Mouse (Mus musculus): ENCODE measurements at regions not wholly inside any gene's neighbourhood (a gene's known extent, or its start where the extent isn't known, plus 50 kb on each side); places are given as distances from the start of the nearest gene placed in this dataset.

DNA sequence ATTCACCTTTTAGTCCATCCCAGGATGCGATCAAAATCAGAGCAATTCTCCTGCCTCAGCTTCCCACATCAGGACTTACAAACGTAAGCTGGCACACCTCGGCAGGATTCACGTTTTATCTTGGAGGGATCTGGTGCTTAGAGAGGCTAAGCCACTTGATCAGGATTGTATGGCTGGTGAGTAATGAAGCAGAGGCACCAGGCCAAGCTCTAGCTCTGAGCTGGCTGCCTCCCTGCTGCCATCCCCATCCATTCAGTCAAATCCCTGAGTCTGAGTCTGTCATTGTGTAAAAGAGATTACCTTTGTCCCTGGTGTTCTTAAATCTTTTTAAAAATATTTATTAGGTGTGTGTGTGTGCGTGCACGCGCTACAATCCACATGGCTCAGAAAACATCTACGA is 252.6 kb upstream of the B3gat1 start:
- H3K36me3 ChIP-seq (ENCODE audit: control insufficient read depth, insufficient read depth, low read length): no peaks in the 10 kb centered on the region
- H3K4me3 ChIP-seq (ENCODE audit: low read depth, low read length): no peak overlapping the region
- H3K27me3 ChIP-seq (ENCODE audit: control insufficient read depth, insufficient read depth, low read depth, low read length): no peaks in the 10 kb centered on the region
- H3K4me1 ChIP-seq (ENCODE audit: control insufficient read depth, insufficient read depth, low read length): no peaks in the 10 kb centered on the region
- WGBS: 75% methylated on average over 8 of the region's 8 CpGs
- H3K9me3 ChIP-seq (replicated peaks; ENCODE audit: control insufficient read depth, low read length, poor library complexity, severe bottlenecking): no peaks in the 10 kb centered on the region
- ATAC-seq: no peak
- H3K27ac ChIP-seq (ENCODE audit: low read length): no peak overlapping the region
- H3K9ac ChIP-seq (ENCODE audit: low read depth, low read length): no peak overlapping the region
- H3K4me2 ChIP-seq (ENCODE audit: low read length): no peak overlapping the region

DNA sequence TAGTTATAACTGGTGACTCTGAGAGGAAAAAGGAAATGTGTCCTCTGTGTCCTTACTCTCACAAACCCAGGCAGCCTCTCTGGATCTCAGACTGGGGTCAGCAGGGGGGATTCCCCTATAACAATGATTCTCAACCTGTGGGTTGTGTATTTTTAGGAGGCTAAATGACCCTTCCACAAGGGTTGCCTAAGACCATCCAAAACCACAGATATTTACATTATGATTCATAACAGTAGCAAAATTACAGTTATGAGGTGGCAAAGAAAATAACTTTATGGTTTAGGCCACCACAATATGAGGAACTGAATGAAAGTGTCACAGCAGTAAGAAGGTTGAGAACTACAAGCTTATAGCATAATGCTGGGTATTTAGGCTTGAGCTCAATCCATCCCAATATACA is 251.6 kb upstream of the B3gat1 start:
- no peak for ATAC-seq
- no peaks in the 10 kb centered on the region for H3K36me3 ChIP-seq (ENCODE audit: control insufficient read depth, insufficient read depth, low read length)

DNA sequence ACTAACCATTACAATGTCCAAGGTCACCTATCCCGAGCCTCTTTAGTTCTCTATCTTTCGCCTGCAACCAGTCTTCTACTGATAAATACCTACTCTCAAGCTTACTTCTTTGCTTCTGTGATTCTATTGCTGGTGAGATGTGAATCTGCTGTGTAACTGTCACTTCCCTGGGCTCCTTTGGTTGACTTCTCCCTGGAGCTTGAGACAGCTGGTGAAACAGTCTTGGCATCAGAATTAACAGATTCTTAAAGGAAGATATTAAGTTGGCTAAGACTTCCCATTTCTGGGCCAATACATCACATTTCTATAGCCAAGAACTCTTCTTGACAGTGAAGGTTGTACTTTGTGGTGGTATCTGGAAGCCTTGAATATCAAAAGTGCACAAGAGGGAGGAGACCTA is 239.8 kb upstream of the B3gat1 start:
- Histone ChIP-seq H3K9me3 (replicated peaks; ENCODE audit: control insufficient read depth, low read length, poor library complexity, severe bottlenecking) (no peaks in the 10 kb centered on the region), H3K9ac (ENCODE audit: low read depth, low read length) (no peak overlapping the region), H3K4me2 (ENCODE audit: low read length) (no peak overlapping the region), H3K4me3 (ENCODE audit: low read depth, low read length) (no peak overlapping the region), H3K27me3 (ENCODE audit: control insufficient read depth, insufficient read depth, low read depth, low read length) (no peaks in the 10 kb centered on the region), H3K36me3 (ENCODE audit: control insufficient read depth, insufficient read depth, low read length) (no peaks in the 10 kb centered on the region), H3K4me1 (ENCODE audit: control insufficient read depth, insufficient read depth, low read length) (no peaks in the 10 kb centered on the region), H3K27ac (ENCODE audit: low read length) (no peak overlapping the region)
- no peak for ATAC-seq
- WGBS: 90% methylated on average over 2 of the region's 2 CpGs

More for the DNA sequence above, 251.6 kb upstream of the B3gat1 start:
- Histone ChIP-seq H3K27me3 (ENCODE audit: control insufficient read depth, insufficient read depth, low read depth, low read length) (no peaks in the 10 kb centered on the region), H3K9ac (ENCODE audit: low read depth, low read length) (no peak overlapping the region), H3K4me1 (ENCODE audit: control insufficient read depth, insufficient read depth, low read length) (no peaks in the 10 kb centered on the region), H3K4me2 (ENCODE audit: low read length) (no peak overlapping the region), H3K27ac (ENCODE audit: low read length) (no peak overlapping the region), H3K9me3 (replicated peaks; ENCODE audit: control insufficient read depth, low read length, poor library complexity, severe bottlenecking) (no peaks in the 10 kb centered on the region), H3K4me3 (ENCODE audit: low read depth, low read length) (no peak overlapping the region)

DNA sequence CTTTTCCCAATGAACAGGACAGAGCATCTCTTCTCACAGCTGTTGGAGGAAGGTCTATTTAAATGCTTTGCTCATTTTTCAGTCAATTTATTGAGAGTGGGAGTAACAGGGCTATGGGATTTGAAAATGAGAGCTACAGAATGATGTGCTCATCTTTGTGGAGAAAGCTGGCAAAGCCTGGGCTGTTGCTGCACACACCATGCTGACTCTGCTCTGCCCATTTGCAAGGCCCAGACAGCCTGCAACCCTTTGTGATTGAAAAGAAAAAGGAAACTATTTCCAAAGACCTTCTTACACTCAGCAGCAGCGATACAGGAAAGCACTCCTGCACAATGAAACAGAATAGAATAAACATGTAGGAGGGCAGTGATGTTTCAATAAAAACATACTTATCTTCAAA is 231.5 kb upstream of the B3gat1 start:
- Histone ChIP-seq H3K9ac (ENCODE audit: low read depth, low read length) (no peak overlapping the region), H3K27ac (ENCODE audit: low read length) (no peak overlapping the region), H3K4me3 (ENCODE audit: low read depth, low read length) (no peak overlapping the region), H3K4me1 (ENCODE audit: control insufficient read depth, insufficient read depth, low read length) (no peaks in the 10 kb centered on the region), H3K27me3 (ENCODE audit: control insufficient read depth, insufficient read depth, low read depth, low read length) (no peaks in the 10 kb centered on the region), H3K4me2 (ENCODE audit: low read length) (no peak overlapping the region), H3K36me3 (ENCODE audit: control insufficient read depth, insufficient read depth, low read length) (no peaks in the 10 kb centered on the region), H3K9me3 (replicated peaks; ENCODE audit: control insufficient read depth, low read length, poor library complexity, severe bottlenecking) (no peaks in the 10 kb centered on the region)
- ATAC-seq: no peak
- WGBS: 30% methylated on average over 1 of the region's 1 CpGs

GRCm38 (mm10) chr9:26505941-26506340 is 227.6 kb upstream of the B3gat1 start:
- WGBS: 85% methylated on average over 2 of the region's 2 CpGs
- H3K9me3 ChIP-seq (replicated peaks; ENCODE audit: control insufficient read depth, low read length, poor library complexity, severe bottlenecking): no peaks in the 10 kb centered on the region
- H3K4me3 ChIP-seq (ENCODE audit: low read depth, low read length): no peak overlapping the region
- no peak for ATAC-seq
- H3K9ac ChIP-seq (ENCODE audit: low read depth, low read length): no peak overlapping the region
- H3K4me2 ChIP-seq (ENCODE audit: low read length): no peak overlapping the region
- H3K4me1 ChIP-seq (ENCODE audit: control insufficient read depth, insufficient read depth, low read length): no peaks in the 10 kb centered on the region
- H3K27me3 ChIP-seq (ENCODE audit: control insufficient read depth, insufficient read depth, low read depth, low read length): no peaks in the 10 kb centered on the region
- H3K36me3 ChIP-seq (ENCODE audit: control insufficient read depth, insufficient read depth, low read length): no peaks in the 10 kb centered on the region
- no peak overlapping the region for H3K27ac ChIP-seq (ENCODE audit: low read length)

DNA sequence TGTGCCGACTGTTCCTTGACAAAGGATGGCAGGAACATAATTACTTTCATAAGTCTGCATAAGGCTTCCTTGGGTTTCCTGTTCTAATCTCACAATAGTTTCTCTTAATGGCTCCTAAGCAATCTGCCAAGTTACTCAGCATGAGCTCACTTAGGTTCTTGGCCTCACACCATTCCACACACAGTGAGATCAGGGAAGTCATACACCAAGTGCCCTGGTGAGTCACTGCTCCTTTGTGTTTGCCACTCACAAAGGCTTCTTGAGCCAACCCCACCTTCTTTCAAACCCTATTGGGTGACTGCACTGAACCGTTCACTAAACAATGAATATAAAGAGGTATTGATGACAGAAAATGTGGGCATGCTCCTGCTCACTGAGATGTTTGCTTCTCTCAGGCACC is 214.9 kb upstream of the B3gat1 start:
- WGBS: 14% methylated on average over 2 of the region's 2 CpGs
- Histone ChIP-seq H3K4me2 (ENCODE audit: low read length) (no peak overlapping the region), H3K27me3 (ENCODE audit: control insufficient read depth, insufficient read depth, low read depth, low read length) (no peaks in the 10 kb centered on the region), H3K4me1 (ENCODE audit: control insufficient read depth, insufficient read depth, low read length) (peaks cover 15% of the 10 kb centered on the region), H3K27ac (ENCODE audit: low read length) (no peak overlapping the region), H3K9me3 (replicated peaks; ENCODE audit: control insufficient read depth, low read length, poor library complexity, severe bottlenecking) (no peaks in the 10 kb centered on the region), H3K4me3 (ENCODE audit: low read depth, low read length) (no peak overlapping the region), H3K36me3 (ENCODE audit: control insufficient read depth, insufficient read depth, low read length) (no peaks in the 10 kb centered on the region), H3K9ac (ENCODE audit: low read depth, low read length) (no peak overlapping the region)
- ATAC-seq: no peak

- Histone ChIP-seq H3K4me1 (ENCODE audit: control insufficient read depth, insufficient read depth, low read length) (peaks cover 15% of the 10 kb centered on the region), H3K36me3 (ENCODE audit: control insufficient read depth, insufficient read depth, low read length) (no peaks in the 10 kb centered on the region), H3K27ac (ENCODE audit: low read length) (peak overlapping the region; percentile 73), H3K4me3 (ENCODE audit: low read depth, low read length) (no peak overlapping the region), H3K27me3 (ENCODE audit: control insufficient read depth, insufficient read depth, low read depth, low read length) (no peaks in the 10 kb centered on the region), H3K9ac (ENCODE audit: low read depth, low read length) (no peak overlapping the region), H3K4me2 (ENCODE audit: low read length) (no peak overlapping the region), H3K9me3 (replicated peaks; ENCODE audit: control insufficient read depth, low read length, poor library complexity, severe bottlenecking) (no peaks in the 10 kb centered on the region)
- 38% methylated on average over 5 of the region's 5 CpGs for WGBS
- peak; percentile 88 for ATAC-seq
These were observed 213.7 kb upstream of the B3gat1 start for GRCm38 (mm10) chr9:26519581-26520501.

DNA sequence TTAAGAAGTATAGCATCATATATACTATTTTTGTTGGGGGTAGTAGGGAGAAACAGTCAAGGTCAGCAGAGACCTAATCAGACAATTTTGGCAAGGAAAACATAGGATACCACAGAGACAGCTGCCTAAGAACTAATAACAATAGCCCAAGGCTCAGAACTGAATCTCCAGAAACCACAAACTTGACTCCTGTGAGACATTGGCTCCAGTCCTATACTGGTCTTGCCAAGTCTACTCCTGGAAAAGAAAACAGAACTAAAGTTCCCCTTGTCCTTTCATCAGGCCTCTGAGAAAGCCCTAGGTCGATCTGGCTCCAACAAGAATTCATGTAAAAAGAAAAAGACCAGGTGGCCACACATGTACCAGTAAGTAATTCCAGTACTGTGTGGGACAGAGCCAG is 209.4 kb upstream of the B3gat1 start:
- H3K9me3 ChIP-seq (replicated peaks; ENCODE audit: control insufficient read depth, low read length, poor library complexity, severe bottlenecking): no peaks in the 10 kb centered on the region
- no peaks in the 10 kb centered on the region for H3K27me3 ChIP-seq (ENCODE audit: control insufficient read depth, insufficient read depth, low read depth, low read length)
- H3K4me1 ChIP-seq (ENCODE audit: control insufficient read depth, insufficient read depth, low read length): peaks cover 11% of the 10 kb centered on the region
- no peak overlapping the region for H3K4me2 ChIP-seq (ENCODE audit: low read length)
- H3K27ac ChIP-seq (ENCODE audit: low read length): no peak overlapping the region
- H3K9ac ChIP-seq (ENCODE audit: low read depth, low read length): no peak overlapping the region
- 60% methylated on average over 1 of the region's 1 CpGs for WGBS
- no peak overlapping the region for H3K4me3 ChIP-seq (ENCODE audit: low read depth, low read length)
- ATAC-seq: no peak
- H3K36me3 ChIP-seq (ENCODE audit: control insufficient read depth, insufficient read depth, low read length): no peaks in the 10 kb centered on the region

DNA sequence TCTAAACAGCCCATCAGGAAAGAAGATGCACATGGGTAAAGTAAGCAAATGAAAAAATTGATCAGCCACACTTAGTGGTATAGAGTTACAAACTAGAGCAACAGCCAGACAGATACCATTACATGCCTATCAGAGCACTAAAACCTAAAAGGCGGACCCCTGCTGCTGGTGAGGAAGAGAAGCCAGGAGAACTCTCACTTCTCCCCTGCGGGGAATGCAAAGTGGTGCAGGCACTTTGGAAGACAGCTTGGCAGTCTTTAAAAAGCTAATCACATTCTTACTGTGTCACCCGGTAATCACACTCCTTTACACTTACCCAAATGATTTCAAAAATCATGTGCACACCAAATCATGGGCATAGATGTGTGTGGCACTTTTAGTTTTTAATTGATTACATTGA is 204.8 kb upstream of the B3gat1 start:
- Histone ChIP-seq H3K27ac (ENCODE audit: low read length) (no peak overlapping the region), H3K36me3 (ENCODE audit: control insufficient read depth, insufficient read depth, low read length) (no peaks in the 10 kb centered on the region), H3K9me3 (replicated peaks; ENCODE audit: control insufficient read depth, low read length, poor library complexity, severe bottlenecking) (no peaks in the 10 kb centered on the region), H3K27me3 (ENCODE audit: control insufficient read depth, insufficient read depth, low read depth, low read length) (no peaks in the 10 kb centered on the region), H3K4me2 (ENCODE audit: low read length) (no peak overlapping the region), H3K9ac (ENCODE audit: low read depth, low read length) (no peak overlapping the region), H3K4me1 (ENCODE audit: control insufficient read depth, insufficient read depth, low read length) (no peaks in the 10 kb centered on the region), H3K4me3 (ENCODE audit: low read depth, low read length) (no peak overlapping the region)
- 0 out of 2 replicates have a peak, but pooled peaks have one; percentile 54 for ATAC-seq
- 9% methylated on average over 3 of the region's 3 CpGs for WGBS

Data from midbrain, embryonic 16.5 days (tissue).